Mouse (Mus musculus): Measurements from ENCODE around the gene Olfr657. TPM values are rescaled to one million over a fixed set of nuclear protein-coding genes. Genes with fewer than 3 reads are reported as not detected.

Olfr657 gene
- polyA plus RNA-seq (2014; fragmentation: Illumina TruSeq; extraction: RNeasy Lipid Tissue Mini Kit (QIAGEN cat#74804); ENCODE audit: low replicate concordance) = not detected

DNA sequence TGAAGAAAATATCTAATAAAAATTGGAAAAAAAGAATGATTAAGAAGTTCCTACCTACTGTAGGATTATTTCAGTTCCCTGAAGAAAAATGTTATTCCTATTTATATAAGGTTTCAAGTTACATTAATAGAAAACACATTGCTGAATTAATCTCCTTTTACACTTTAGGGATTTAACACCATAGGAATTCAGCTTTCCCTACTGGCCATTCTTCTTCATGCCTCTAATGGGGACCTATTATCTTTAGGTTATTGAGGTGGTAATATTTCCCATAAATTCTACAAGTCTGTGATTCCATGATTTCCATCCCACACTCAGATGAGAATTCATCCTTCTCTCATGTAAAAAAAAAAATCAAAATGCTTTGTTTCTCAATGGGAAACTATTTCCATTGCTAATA, at the start of gene Olfr657:
Olfr657 (plus strand) TSS at position 301 of the 400 bp plus-strand sequence.

DNA sequence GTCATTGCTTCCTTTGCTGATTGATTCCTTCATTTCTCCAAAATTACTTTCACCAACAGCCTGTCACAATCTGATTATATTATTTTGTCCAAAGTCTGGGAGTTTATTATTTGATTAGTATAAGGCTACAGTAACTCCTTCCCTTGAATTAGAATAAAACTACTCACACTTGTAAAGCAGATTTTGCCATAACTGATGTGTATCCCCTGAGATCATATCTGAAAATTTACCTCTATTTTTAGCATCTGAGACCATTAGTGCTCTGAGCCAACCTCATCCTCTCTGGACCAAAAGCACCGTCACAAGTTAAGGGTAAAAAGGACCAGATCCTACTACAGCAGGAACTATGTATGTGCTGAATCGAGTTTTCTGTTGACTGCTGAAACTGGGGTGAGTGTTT, 47.6 kb upstream of the Olfr657 start, which contains the start of gene Olfr653:
Olfr653 (plus strand) TSS at position 301 of the 400 bp plus-strand sequence.

DNA sequence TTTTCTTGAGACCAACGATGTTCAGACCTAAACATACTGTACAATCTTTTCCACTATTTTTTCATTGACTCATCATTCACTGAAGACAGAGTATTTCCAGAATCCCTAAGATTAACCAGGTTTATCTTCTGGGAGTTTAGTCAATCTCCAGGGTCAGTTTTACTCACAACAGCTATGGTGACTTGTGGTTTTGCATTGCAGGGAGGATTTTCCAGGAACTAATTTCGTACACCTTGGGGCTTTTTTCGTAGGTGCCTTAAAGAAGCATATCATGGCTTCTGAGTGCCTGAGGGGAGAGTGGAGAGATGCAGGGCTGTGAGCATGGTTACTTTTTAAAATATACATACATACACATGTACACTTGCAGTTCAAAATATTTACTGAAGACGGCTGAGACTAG, 37.9 kb upstream of the Olfr657 start, which contains the start of gene Olfr654:
Olfr654 (plus strand) TSS at position 301 of the 400 bp plus-strand sequence.

GRCm38 (mm10) chr7:104601679-104602078, 22.9 kb upstream of the Olfr657 start, which contains the start of gene Olfr655:
Olfr655 (minus strand) TSS chr7:104601779.

DNA sequence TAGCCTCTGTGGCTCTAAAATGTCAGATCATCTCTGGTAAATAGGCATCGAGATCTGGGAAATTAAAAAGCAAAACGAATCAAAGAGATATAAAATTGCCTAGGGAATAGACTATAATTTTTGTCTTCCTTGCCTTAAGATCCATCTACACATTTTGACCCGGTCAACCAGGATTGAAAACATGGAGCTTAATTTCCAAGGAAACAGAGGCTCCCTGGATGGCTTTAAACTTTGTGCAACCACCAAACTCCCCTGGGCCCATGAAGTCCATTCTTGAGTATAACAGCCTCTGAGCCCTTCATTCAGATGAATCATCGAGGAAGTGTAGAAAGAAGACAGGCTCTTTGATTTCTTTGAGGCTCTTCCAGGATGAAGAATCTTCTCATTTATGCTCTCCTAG, 10.9 kb upstream of the Olfr657 start, which contains the start of gene Olfr656:
Olfr656 (plus strand) TSS at position 301 of the 400 bp plus-strand sequence.

DNA sequence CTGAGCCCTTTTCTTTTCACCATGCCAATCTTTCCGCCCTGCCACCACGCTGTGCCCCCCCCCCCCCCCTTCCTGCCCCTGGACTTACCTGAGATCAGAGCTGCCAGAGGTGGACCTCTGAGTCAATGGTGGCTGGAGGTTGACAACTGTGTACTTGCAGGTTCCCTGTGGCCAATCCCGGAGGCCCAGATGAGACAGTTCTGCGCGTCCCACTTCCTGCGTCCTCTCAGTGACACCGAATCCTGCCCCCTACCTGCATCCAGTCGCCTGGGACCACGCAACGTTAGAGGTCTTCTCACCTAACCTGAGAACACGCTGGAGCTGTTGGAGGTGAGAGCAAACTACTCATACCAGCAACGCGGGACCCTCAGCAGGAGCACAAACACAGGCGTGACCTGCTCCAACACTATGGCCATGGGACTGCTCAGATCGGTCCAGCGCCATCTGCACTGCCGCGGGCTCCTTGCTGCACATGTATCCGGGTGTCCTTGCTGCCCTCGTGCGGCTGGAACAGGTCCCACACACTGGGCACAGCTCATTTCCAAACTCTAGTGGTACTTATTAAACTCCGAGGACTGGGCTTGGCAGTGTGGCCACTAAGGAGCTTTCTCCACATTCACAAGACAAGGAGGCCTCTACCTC, 22.4 kb downstream of the Olfr657 start, which contains the start of gene Olfr658:
Olfr658 (minus strand) TSS at position 465 of the 642 bp plus-strand sequence.

DNA sequence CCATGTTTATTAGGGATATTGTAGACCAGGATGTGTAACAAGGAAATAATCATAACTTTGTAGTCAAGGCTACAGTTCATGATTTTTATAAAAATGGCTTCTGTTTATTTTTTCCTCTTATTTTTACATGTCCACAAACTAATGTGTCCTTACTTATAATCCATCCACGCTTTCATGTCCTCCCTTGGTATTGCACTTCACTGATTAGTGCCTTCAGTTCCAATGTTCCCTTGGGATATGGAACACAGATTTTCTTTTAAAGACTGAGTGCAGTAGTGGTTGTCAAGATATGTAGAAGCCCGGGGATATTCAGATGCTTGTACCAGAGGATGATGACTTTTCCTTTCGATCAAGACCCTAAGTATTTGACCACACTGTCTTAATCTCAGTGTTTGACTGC, 41.9 kb downstream of the Olfr657 start, which contains the start of gene Olfr659:
Olfr659 (plus strand) TSS at position 301 of the 400 bp plus-strand sequence.

GRCm38 (mm10) chr7:104686201-104686600, 61.6 kb downstream of the Olfr657 start, which contains the start of gene Olfr661:
Olfr661 (plus strand) TSS chr7:104686501.

Other genes starting within 250 kb of the Olfr657 start
- gene Trim30c, start 224.0 kb upstream of the Olfr657 start, polyA plus RNA-seq (2014; fragmentation: Illumina TruSeq; extraction: RNeasy Lipid Tissue Mini Kit (QIAGEN cat#74804); ENCODE audit: low replicate concordance) = 1.4 TPM
- 56.4 TPM for gene Trim30a, start 159.6 kb upstream of the Olfr657 start, polyA plus RNA-seq (2014; fragmentation: Illumina TruSeq; extraction: RNeasy Lipid Tissue Mini Kit (QIAGEN cat#74804); ENCODE audit: low replicate concordance)
- gene Trim30d, start 116.9 kb upstream of the Olfr657 start, polyA plus RNA-seq (2014; fragmentation: Illumina TruSeq; extraction: RNeasy Lipid Tissue Mini Kit (QIAGEN cat#74804); ENCODE audit: low replicate concordance) = 390 TPM
- gene Olfr651, start 74.7 kb upstream of the Olfr657 start, polyA plus RNA-seq (2014; fragmentation: Illumina TruSeq; extraction: RNeasy Lipid Tissue Mini Kit (QIAGEN cat#74804); ENCODE audit: low replicate concordance) = not detected
- gene Olfr652, start 63.9 kb upstream of the Olfr657 start, polyA plus RNA-seq (2014; fragmentation: Illumina TruSeq; extraction: RNeasy Lipid Tissue Mini Kit (QIAGEN cat#74804); ENCODE audit: low replicate concordance) = not detected
- not detected for gene Olfr653, start 47.5 kb upstream of the Olfr657 start, polyA plus RNA-seq (2014; fragmentation: Illumina TruSeq; extraction: RNeasy Lipid Tissue Mini Kit (QIAGEN cat#74804); ENCODE audit: low replicate concordance)
- gene Olfr654, start 37.8 kb upstream of the Olfr657 start, polyA plus RNA-seq (2014; fragmentation: Illumina TruSeq; extraction: RNeasy Lipid Tissue Mini Kit (QIAGEN cat#74804); ENCODE audit: low replicate concordance) = not detected
- gene Olfr655, start 23.0 kb upstream of the Olfr657 start, polyA plus RNA-seq (2014; fragmentation: Illumina TruSeq; extraction: RNeasy Lipid Tissue Mini Kit (QIAGEN cat#74804); ENCODE audit: low replicate concordance) = not detected
- gene Olfr656, start 10.8 kb upstream of the Olfr657 start, polyA plus RNA-seq (2014; fragmentation: Illumina TruSeq; extraction: RNeasy Lipid Tissue Mini Kit (QIAGEN cat#74804); ENCODE audit: low replicate concordance) = not detected
- gene Olfr658, start 22.5 kb downstream of the Olfr657 start, polyA plus RNA-seq (2014; fragmentation: Illumina TruSeq; extraction: RNeasy Lipid Tissue Mini Kit (QIAGEN cat#74804); ENCODE audit: low replicate concordance) = 0.15 TPM
- gene Olfr659, start 42.0 kb downstream of the Olfr657 start, polyA plus RNA-seq (2014; fragmentation: Illumina TruSeq; extraction: RNeasy Lipid Tissue Mini Kit (QIAGEN cat#74804); ENCODE audit: low replicate concordance) = not detected
- not detected for gene Olfr661, start 61.7 kb downstream of the Olfr657 start, polyA plus RNA-seq (2014; fragmentation: Illumina TruSeq; extraction: RNeasy Lipid Tissue Mini Kit (QIAGEN cat#74804); ENCODE audit: low replicate concordance)
- not detected for gene Usp17le, start 152.7 kb downstream of the Olfr657 start, polyA plus RNA-seq (2014; fragmentation: Illumina TruSeq; extraction: RNeasy Lipid Tissue Mini Kit (QIAGEN cat#74804); ENCODE audit: low replicate concordance)
- gene Usp17lb, start 217.8 kb downstream of the Olfr657 start, polyA plus RNA-seq (2014; fragmentation: Illumina TruSeq; extraction: RNeasy Lipid Tissue Mini Kit (QIAGEN cat#74804); ENCODE audit: low replicate concordance) = not detected
- not detected for gene Usp17la, start 232.2 kb downstream of the Olfr657 start, polyA plus RNA-seq (2014; fragmentation: Illumina TruSeq; extraction: RNeasy Lipid Tissue Mini Kit (QIAGEN cat#74804); ENCODE audit: low replicate concordance)

Measured in small intestine, adult 10 weeks (tissue).